Mouse (Mus musculus) megakaryocyte, embryonic 14.5 days (primary cell): ENCODE results near the gene Gm11273.

ENCODE experiments used
- FLI1 ChIP-seq: IDR thresholded peaks from 2 replicates; pipeline ENCODE4 v1.6.1; 2012; ENCODE audit warnings: low read length, inconsistent platforms, mixed read lengths
- GATA1 ChIP-seq: IDR thresholded peaks from 3 replicates; pipeline ENCODE4 v1.6.1; 2012; ENCODE audit warnings: mixed read lengths, low read length, inconsistent platforms, borderline replicate concordance

- TF ChIP-seq GATA1 = no peak
- TF ChIP-seq FLI1 = no peak
These were observed 44.9 kb downstream of the Gm11273 start for GRCm38 (mm10) chr13:21456347-21456746.
